Mouse (Mus musculus): Measurements from ENCODE around the gene Aire. TPM values are rescaled to one million over a fixed set of nuclear protein-coding genes. Genes with fewer than 3 reads are reported as not detected.

The Aire gene
- polyA plus RNA-seq, 1 experiment from 2014 or later, result not detected

Other genes starting within 250 kb of the Aire start
- gene Gm9639, start 248.5 kb downstream of the Aire start, polyA plus RNA-seq (2015; fragmentation: Nextera tagmentation; extraction: Ambion mirVana), result not detected in 2 replicates
- not detected in 2 replicates for gene Gm19668, start 244.5 kb downstream of the Aire start, polyA plus RNA-seq (2015; fragmentation: Nextera tagmentation; extraction: Ambion mirVana)
- not detected in 2 replicates for gene Gm9507, start 231.8 kb downstream of the Aire start, polyA plus RNA-seq (2015; fragmentation: Nextera tagmentation; extraction: Ambion mirVana)
- gene Gm2696, start 228.9 kb downstream of the Aire start, polyA plus RNA-seq (2015; fragmentation: Nextera tagmentation; extraction: Ambion mirVana), result not detected in 2 replicates
- gene Krtap10-4, start 216.5 kb downstream of the Aire start, polyA plus RNA-seq (2015; fragmentation: Nextera tagmentation; extraction: Ambion mirVana), result not detected in 2 replicates
- not detected in 2 replicates for gene Krtap10-10, start 207.7 kb downstream of the Aire start, polyA plus RNA-seq (2015; fragmentation: Nextera tagmentation; extraction: Ambion mirVana)
- not detected in 2 replicates for gene Gm36176, start 196.8 kb downstream of the Aire start, polyA plus RNA-seq (2015; fragmentation: Nextera tagmentation; extraction: Ambion mirVana)
- gene Gm10318, start 190.8 kb downstream of the Aire start, polyA plus RNA-seq (2015; fragmentation: Nextera tagmentation; extraction: Ambion mirVana), result not detected in 2 replicates
- not detected in 2 replicates for gene Gm3285, start 181.6 kb downstream of the Aire start, polyA plus RNA-seq (2015; fragmentation: Nextera tagmentation; extraction: Ambion mirVana)
- 13.7 and 16.3 TPM in 2 replicates for gene Lrrc3, start 141.1 kb downstream of the Aire start, polyA plus RNA-seq (2015; fragmentation: Nextera tagmentation; extraction: Ambion mirVana)
- 2.2 and 3.2 TPM in 2 replicates for gene Trpm2, start 73.0 kb downstream of the Aire start, polyA plus RNA-seq (2015; fragmentation: Nextera tagmentation; extraction: Ambion mirVana)
- 4.4 and 4.7 TPM in 2 replicates for gene 1810043G02Rik, start 65.1 kb downstream of the Aire start, polyA plus RNA-seq (2015; fragmentation: Nextera tagmentation; extraction: Ambion mirVana)
- gene Pfkl, start 33.5 kb downstream of the Aire start, polyA plus RNA-seq (2015; fragmentation: Nextera tagmentation; extraction: Ambion mirVana), result 80.6 and 85.9 TPM in 2 replicates
- gene Dnmt3l, start 1.7 kb downstream of the Aire start, polyA plus RNA-seq (2015; fragmentation: Nextera tagmentation; extraction: Ambion mirVana), result not detected in 2 replicates
- gene Icosl, start 25.7 kb upstream of the Aire start, polyA plus RNA-seq (2015; fragmentation: Nextera tagmentation; extraction: Ambion mirVana), result 2.2 TPM in 2 replicates
- 18.4 and 19.3 TPM in 2 replicates for gene D10Jhu81e, start 126.2 kb upstream of the Aire start, polyA plus RNA-seq (2015; fragmentation: Nextera tagmentation; extraction: Ambion mirVana)
- 10.5 and 11.4 TPM in 2 replicates for gene Pwp2, start 141.5 kb upstream of the Aire start, polyA plus RNA-seq (2015; fragmentation: Nextera tagmentation; extraction: Ambion mirVana)
- 15.7 and 15.9 TPM in 2 replicates for gene Trappc10, start 201.0 kb upstream of the Aire start, polyA plus RNA-seq (2015; fragmentation: Nextera tagmentation; extraction: Ambion mirVana)

Measured in liver, embryonic 15.5 days (tissue).